Mouse (Mus musculus): Measurements from ENCODE around the gene Gm10160.

GRCm38 (mm10) chr7:81874636-81875035 is 19.0 kb upstream of the Gm10160 start:
- TF ChIP-seq CTCF (conservative IDR thresholded peaks at IDR 0.05; ENCODE audit: low read length) (no peak), POU5F1 (IDR thresholded peaks at IDR 0.05; ENCODE audit: borderline replicate concordance, low read length) (no peak)
